Mouse (Mus musculus): ENCODE measurements around the gene Rin3. TPM values are rescaled to one million over a fixed set of nuclear protein-coding genes. Genes with fewer than 3 reads are reported as not detected.

The Rin3 gene
- polyA plus RNA-seq, 1 experiment from 2014 or later, result 17.7 TPM

- peak; percentile 90 for DNase-seq (ENCODE audit: low spot score)
Observed at GRCm38 (mm10) chr12:102295230-102295629, 12.4 kb downstream of the Rin3 start.

DNA sequence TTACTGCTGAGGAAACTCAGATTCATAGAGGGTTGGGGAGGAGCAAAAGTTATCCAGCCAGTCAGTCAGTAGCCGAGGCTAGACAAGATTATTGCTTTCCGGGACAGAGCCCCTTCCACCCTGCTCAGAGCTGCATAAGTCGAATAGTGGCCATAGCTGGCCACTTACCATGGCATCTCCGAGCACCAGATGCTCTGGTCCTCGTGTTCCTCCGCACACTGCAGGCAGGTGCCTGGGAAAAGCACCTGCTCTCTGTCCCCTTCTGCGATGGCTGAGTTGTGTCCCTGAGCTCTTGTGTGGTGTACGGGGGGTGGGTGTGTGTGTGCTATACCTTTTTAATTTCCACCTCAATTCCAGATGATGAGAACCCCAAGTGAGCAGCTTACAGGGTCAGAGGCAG is 12.8 kb downstream of the Rin3 start:
- Histone ChIP-seq H3K4me2 (replicated peaks; ENCODE audit: low read depth, low read length) (no peak overlapping the region), H3K27me3 (replicated peaks; ENCODE audit: insufficient read depth, low read length) (no peaks in the 10 kb centered on the region), H3K9ac (replicated peaks; ENCODE audit: low read depth) (no peak overlapping the region), H3K27ac (ENCODE audit: low read length) (peak overlapping the region; percentile 8; the same call in 1 of the 2 replicates), H3K4me3 (ENCODE audit: low read depth, low read length) (no peak overlapping the region), H3K9me3 (ENCODE audit: low read length) (no peaks in the 10 kb centered on the region), H3K36me3 (ENCODE audit: insufficient read depth, low read length) (no peaks in the 10 kb centered on the region), H3K4me1 (ENCODE audit: insufficient read depth, low read depth, low read length) (peaks cover 25% of the 10 kb centered on the region)
- WGBS, result 82% methylated on average over 8 of the region's 8 CpGs
- TF ChIP-seq EP300 (IDR thresholded peaks at IDR 0.05) (no peak), CTCF (IDR thresholded peaks at IDR 0.05) (no peak)
- DNase-seq (ENCODE audit: low spot score) (no peak), ATAC-seq (no peak)

More at GRCm38 (mm10) chr12:102295230-102295629, 12.4 kb downstream of the Rin3 start:
- TF ChIP-seq CTCF (IDR thresholded peaks at IDR 0.05), result 0 out of 2 replicates have a peak, but pooled peaks have one; percentile 2
- TF ChIP-seq EP300 (IDR thresholded peaks at IDR 0.05), result peak; percentile 75
- peak; percentile 75 for ATAC-seq
- H3K4me3 ChIP-seq (ENCODE audit: low read depth, low read length), result no peak overlapping the region
- H3K27me3 ChIP-seq (replicated peaks; ENCODE audit: insufficient read depth, low read length), result no peaks in the 10 kb centered on the region
- no peak overlapping the region for H3K9ac ChIP-seq (replicated peaks; ENCODE audit: low read depth)
- no peak overlapping the region for H3K4me2 ChIP-seq (replicated peaks; ENCODE audit: low read depth, low read length)
- H3K27ac ChIP-seq (ENCODE audit: low read length), result no peak overlapping the region
- peaks cover 25% of the 10 kb centered on the region for H3K4me1 ChIP-seq (ENCODE audit: insufficient read depth, low read depth, low read length)
- no peaks in the 10 kb centered on the region for H3K9me3 ChIP-seq (ENCODE audit: low read length)
- H3K36me3 ChIP-seq (ENCODE audit: insufficient read depth, low read length), result no peaks in the 10 kb centered on the region
- WGBS, result 37% methylated on average over 7 of the region's 7 CpGs

- peak overlapping the region; percentile 51; the same call in 1 of the 2 replicates for H3K27ac ChIP-seq (ENCODE audit: low read length)
- no peak for TF ChIP-seq EP300 (IDR thresholded peaks at IDR 0.05)
- TF ChIP-seq CTCF (IDR thresholded peaks at IDR 0.05), result no peak
- H3K4me1 ChIP-seq (ENCODE audit: insufficient read depth, low read depth, low read length), result peaks cover 25% of the 10 kb centered on the region
- H3K27me3 ChIP-seq (replicated peaks; ENCODE audit: insufficient read depth, low read length), result no peaks in the 10 kb centered on the region
- H3K4me2 ChIP-seq (replicated peaks; ENCODE audit: low read depth, low read length), result no peak overlapping the region
- DNase-seq (ENCODE audit: low spot score) (peak; percentile 29), ATAC-seq (no peak)
- no peak overlapping the region for H3K9ac ChIP-seq (replicated peaks; ENCODE audit: low read depth)
- no peaks in the 10 kb centered on the region for H3K9me3 ChIP-seq (ENCODE audit: low read length)
- no peaks in the 10 kb centered on the region for H3K36me3 ChIP-seq (ENCODE audit: insufficient read depth, low read length)
- H3K4me3 ChIP-seq (ENCODE audit: low read depth, low read length), result no peak overlapping the region
- 67% methylated on average over 1 of the region's 1 CpGs for WGBS
Observed at GRCm38 (mm10) chr12:102296361-102296760, 13.5 kb downstream of the Rin3 start.

- ATAC-seq (peak; percentile 16; the same call in 1 of the 2 replicates), DNase-seq (ENCODE audit: low spot score) (peak; percentile 65)
- WGBS, result 41% methylated on average over 4 of the region's 4 CpGs
- Histone ChIP-seq H3K27me3 (replicated peaks; ENCODE audit: insufficient read depth, low read length) (no peaks in the 10 kb centered on the region), H3K9ac (replicated peaks; ENCODE audit: low read depth) (no peak overlapping the region), H3K4me2 (replicated peaks; ENCODE audit: low read depth, low read length) (no peak overlapping the region), H3K27ac (ENCODE audit: low read length) (peak overlapping the region; percentile 51), H3K4me3 (ENCODE audit: low read depth, low read length) (no peak overlapping the region), H3K9me3 (ENCODE audit: low read length) (no peaks in the 10 kb centered on the region), H3K4me1 (ENCODE audit: insufficient read depth, low read depth, low read length) (peaks cover 26% of the 10 kb centered on the region), H3K36me3 (ENCODE audit: insufficient read depth, low read length) (no peaks in the 10 kb centered on the region)
- TF ChIP-seq CTCF (IDR thresholded peaks at IDR 0.05) (no peak), EP300 (IDR thresholded peaks at IDR 0.05) (0 out of 2 replicates have a peak, but pooled peaks have one; percentile 10)
Observed at GRCm38 (mm10) chr12:102296967-102297366, 14.1 kb downstream of the Rin3 start.

DNA sequence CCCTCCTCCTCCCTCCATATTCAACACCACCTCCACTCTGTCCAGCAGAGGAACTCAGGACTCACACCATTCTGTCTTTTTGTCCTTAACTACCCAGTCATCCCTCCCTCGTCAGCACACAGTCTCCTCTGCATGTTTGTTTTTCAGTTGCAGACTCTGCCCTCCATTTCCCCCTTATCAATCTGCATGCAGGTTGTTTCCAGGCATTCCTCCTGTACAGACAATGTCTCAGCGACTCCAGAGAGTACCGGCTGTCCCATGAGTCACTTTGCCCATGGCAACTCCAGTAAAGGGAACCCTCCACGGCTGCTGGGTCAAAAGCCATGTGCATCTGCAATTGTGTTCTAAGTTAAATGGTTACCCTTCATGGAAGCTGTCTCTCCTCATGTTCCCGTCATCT is 16.4 kb downstream of the Rin3 start:
- Histone ChIP-seq H3K36me3 (ENCODE audit: insufficient read depth, low read length) (no peaks in the 10 kb centered on the region), H3K4me1 (ENCODE audit: insufficient read depth, low read depth, low read length) (peaks cover 30% of the 10 kb centered on the region; the same call in 1 of the 2 replicates), H3K4me2 (replicated peaks; ENCODE audit: low read depth, low read length) (no peak overlapping the region), H3K4me3 (ENCODE audit: low read depth, low read length) (no peak overlapping the region), H3K9ac (replicated peaks; ENCODE audit: low read depth) (no peak overlapping the region), H3K27ac (ENCODE audit: low read length) (no peak overlapping the region), H3K27me3 (replicated peaks; ENCODE audit: insufficient read depth, low read length) (no peaks in the 10 kb centered on the region), H3K9me3 (ENCODE audit: low read length) (no peaks in the 10 kb centered on the region)
- WGBS, result 47% methylated on average over 5 of the region's 5 CpGs
- TF ChIP-seq CTCF (IDR thresholded peaks at IDR 0.05) (no peak), EP300 (IDR thresholded peaks at IDR 0.05) (peak; percentile 50; the same call in 1 of the 2 replicates)
- DNase-seq (ENCODE audit: low spot score), result peak; percentile 25
- no peak for ATAC-seq

DNA sequence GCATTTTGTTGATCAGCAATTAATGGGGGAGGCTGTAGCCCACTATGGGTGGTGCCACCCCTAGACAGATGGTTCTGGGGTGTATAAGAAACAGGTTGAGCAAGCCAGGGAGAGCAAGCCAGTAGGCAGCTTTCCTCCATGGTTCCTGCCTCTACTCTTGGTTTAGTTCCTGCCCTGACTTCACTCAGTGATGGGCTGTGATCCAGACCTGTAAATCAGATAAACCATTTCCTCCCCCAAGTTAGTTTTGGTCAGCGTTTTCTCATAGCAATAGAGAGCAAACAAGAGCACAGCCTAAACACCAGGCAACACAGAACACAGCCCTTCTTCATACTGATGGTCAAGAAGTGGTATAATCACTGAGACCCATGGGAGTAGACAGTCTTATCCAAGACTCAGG is 18.7 kb downstream of the Rin3 start:
- DNase-seq (ENCODE audit: low spot score) (no peak), ATAC-seq (no peak)
- Histone ChIP-seq H3K4me2 (replicated peaks; ENCODE audit: low read depth, low read length) (no peak overlapping the region), H3K9ac (replicated peaks; ENCODE audit: low read depth) (no peak overlapping the region), H3K27me3 (replicated peaks; ENCODE audit: insufficient read depth, low read length) (no peaks in the 10 kb centered on the region), H3K4me3 (ENCODE audit: low read depth, low read length) (no peak overlapping the region), H3K4me1 (ENCODE audit: insufficient read depth, low read depth, low read length) (peaks cover 30% of the 10 kb centered on the region; the same call in 1 of the 2 replicates), H3K27ac (ENCODE audit: low read length) (peak overlapping the region; percentile 82), H3K9me3 (ENCODE audit: low read length) (no peaks in the 10 kb centered on the region), H3K36me3 (ENCODE audit: insufficient read depth, low read length) (no peaks in the 10 kb centered on the region)
- 45% methylated on average over 1 of the region's 1 CpGs for WGBS
- TF ChIP-seq EP300 (IDR thresholded peaks at IDR 0.05) (no peak), CTCF (IDR thresholded peaks at IDR 0.05) (no peak)

Data from lung, postnatal 0 days (tissue).